Mouse (Mus musculus): Measurements from ENCODE around the gene 4930404H24Rik. TPM values are rescaled to one million over a fixed set of nuclear protein-coding genes. Genes with fewer than 3 reads are reported as not detected.
A peak's percentile ranks its signal among the peaks of the same experiment; 100 is the strongest.

Gene 4930404H24Rik
- polyA plus RNA-seq, 1 experiment, result not detected

- 0 out of 2 replicates have a peak, but pooled peaks cover 3% of the 10 kb centered on the region for H3K4me1 ChIP-seq (ENCODE audit: control insufficient read depth, insufficient read depth, low read length)
- H3K27ac ChIP-seq (ENCODE audit: insufficient read depth, low read length), result no peak overlapping the region
- no peak for TF ChIP-seq CTCF (IDR thresholded peaks at IDR 0.05; ENCODE audit: extremely low read depth, insufficient read depth, low read length)
- H3K4me3 ChIP-seq (ENCODE audit: insufficient read depth, low read length), result no peak overlapping the region
These were observed 38.4 kb upstream of the 4930404H24Rik start for GRCm38 (mm10) chr2:153453961-153454759.

- TF ChIP-seq POLR2A (IDR thresholded peaks at IDR 0.05; ENCODE audit: extremely low read depth, insufficient read depth, low read length), result no peak
- TF ChIP-seq CTCF (IDR thresholded peaks at IDR 0.05; ENCODE audit: extremely low read depth, insufficient read depth, low read length), result no peak
- Histone ChIP-seq H3K27ac (ENCODE audit: insufficient read depth, low read length) (no peak overlapping the region), H3K4me1 (ENCODE audit: control insufficient read depth, insufficient read depth, low read length) (0 out of 2 replicates have a peak, but pooled peaks cover 3% of the 10 kb centered on the region), H3K4me3 (ENCODE audit: insufficient read depth, low read length) (no peak overlapping the region)
These were observed 37.6 kb upstream of the 4930404H24Rik start for GRCm38 (mm10) chr2:153454841-153455506.

GRCm38 (mm10) chr2:153457467-153457866 lies 35.1 kb upstream of the 4930404H24Rik start:
- H3K4me1 ChIP-seq (ENCODE audit: control insufficient read depth, insufficient read depth, low read length), result peaks cover 4% of the 10 kb centered on the region
- H3K27ac ChIP-seq (ENCODE audit: insufficient read depth, low read length), result no peak overlapping the region
- TF ChIP-seq CTCF (IDR thresholded peaks at IDR 0.05; ENCODE audit: extremely low read depth, insufficient read depth, low read length) (no peak), POLR2A (IDR thresholded peaks at IDR 0.05; ENCODE audit: extremely low read depth, insufficient read depth, low read length) (no peak)
- H3K4me3 ChIP-seq (ENCODE audit: insufficient read depth, low read length), result no peak overlapping the region

- Histone ChIP-seq H3K4me3 (ENCODE audit: insufficient read depth, low read length) (no peak overlapping the region), H3K4me1 (ENCODE audit: control insufficient read depth, insufficient read depth, low read length) (peaks cover 5% of the 10 kb centered on the region), H3K27ac (ENCODE audit: insufficient read depth, low read length) (no peak overlapping the region)
- TF ChIP-seq POLR2A (IDR thresholded peaks at IDR 0.05; ENCODE audit: extremely low read depth, insufficient read depth, low read length) (no peak), CTCF (IDR thresholded peaks at IDR 0.05; ENCODE audit: extremely low read depth, insufficient read depth, low read length) (no peak)
These were observed 34.6 kb upstream of the 4930404H24Rik start for GRCm38 (mm10) chr2:153458022-153458441.

GRCm38 (mm10) chr2:153463257-153463656 lies 29.3 kb upstream of the 4930404H24Rik start:
- no peak overlapping the region for H3K4me3 ChIP-seq (ENCODE audit: insufficient read depth, low read length)
- 0 out of 2 replicates have a peak, but pooled peaks have one; percentile 20 for TF ChIP-seq CTCF (IDR thresholded peaks at IDR 0.05; ENCODE audit: extremely low read depth, insufficient read depth, low read length)
- no peak for TF ChIP-seq POLR2A (IDR thresholded peaks at IDR 0.05; ENCODE audit: extremely low read depth, insufficient read depth, low read length)
- peaks cover 5% of the 10 kb centered on the region for H3K4me1 ChIP-seq (ENCODE audit: control insufficient read depth, insufficient read depth, low read length)
- H3K27ac ChIP-seq (ENCODE audit: insufficient read depth, low read length), result no peak overlapping the region

- TF ChIP-seq POLR2A (IDR thresholded peaks at IDR 0.05; ENCODE audit: extremely low read depth, insufficient read depth, low read length) (no peak), CTCF (IDR thresholded peaks at IDR 0.05; ENCODE audit: extremely low read depth, insufficient read depth, low read length) (no peak)
- H3K4me3 ChIP-seq (ENCODE audit: insufficient read depth, low read length), result no peak overlapping the region
- peaks cover 4% of the 10 kb centered on the region for H3K4me1 ChIP-seq (ENCODE audit: control insufficient read depth, insufficient read depth, low read length)
- H3K27ac ChIP-seq (ENCODE audit: insufficient read depth, low read length), result no peak overlapping the region
These were observed 25.2 kb upstream of the 4930404H24Rik start for GRCm38 (mm10) chr2:153467372-153467771.

GRCm38 (mm10) chr2:153469317-153469716 lies 23.3 kb upstream of the 4930404H24Rik start:
- TF ChIP-seq CTCF (IDR thresholded peaks at IDR 0.05; ENCODE audit: extremely low read depth, insufficient read depth, low read length), result no peak
- no peak for TF ChIP-seq POLR2A (IDR thresholded peaks at IDR 0.05; ENCODE audit: extremely low read depth, insufficient read depth, low read length)
- no peak overlapping the region for H3K27ac ChIP-seq (ENCODE audit: insufficient read depth, low read length)

GRCm38 (mm10) chr2:153469764-153470163 lies 22.8 kb upstream of the 4930404H24Rik start:
- Histone ChIP-seq H3K27ac (ENCODE audit: insufficient read depth, low read length) (no peak overlapping the region), H3K4me1 (ENCODE audit: control insufficient read depth, insufficient read depth, low read length) (peaks cover 2% of the 10 kb centered on the region; the same call in 1 of the 2 replicates), H3K4me3 (ENCODE audit: insufficient read depth, low read length) (no peak overlapping the region)
- no peak for TF ChIP-seq CTCF (IDR thresholded peaks at IDR 0.05; ENCODE audit: extremely low read depth, insufficient read depth, low read length)
- no peak for TF ChIP-seq POLR2A (IDR thresholded peaks at IDR 0.05; ENCODE audit: extremely low read depth, insufficient read depth, low read length)

More at GRCm38 (mm10) chr2:153469317-153469716, 23.3 kb upstream of the 4930404H24Rik start:
- Histone ChIP-seq H3K4me1 (ENCODE audit: control insufficient read depth, insufficient read depth, low read length) (peaks cover 2% of the 10 kb centered on the region; the same call in 1 of the 2 replicates), H3K4me3 (ENCODE audit: insufficient read depth, low read length) (no peak overlapping the region)

- TF ChIP-seq POLR2A (IDR thresholded peaks at IDR 0.05; ENCODE audit: extremely low read depth, insufficient read depth, low read length), result no peak
- peaks cover 8% of the 10 kb centered on the region for H3K4me1 ChIP-seq (ENCODE audit: control insufficient read depth, insufficient read depth, low read length)
- H3K4me3 ChIP-seq (ENCODE audit: insufficient read depth, low read length), result no peak overlapping the region
- no peak overlapping the region for H3K27ac ChIP-seq (ENCODE audit: insufficient read depth, low read length)
These were observed 21.6 kb upstream of the 4930404H24Rik start for GRCm38 (mm10) chr2:153470983-153471382.

Data from cortical plate, adult 2 months (tissue).